Mouse (Mus musculus) MEL (cell line): Measurements from ENCODE around the gene Pdia3.

Source experiments
- CTCF ChIP-seq, 3 experiments: IDR thresholded peaks in 2 of 3; conservative IDR thresholded peaks in 1 of 3; 2 replicates each; pipeline ENCODE4 v1.5.1; 2011 to 2012; ENCODE audit warnings: low read length in 3 of 3, low read depth in 2 of 3, mild to moderate bottlenecking in 2 of 3, improper control_type of control experiment in 1 of 3, inconsistent platforms in 1 of 3, mixed read lengths in 1 of 3, moderate library complexity in 1 of 3; ENCODE audit not compliant: control insufficient read depth in 1 of 3, insufficient read depth in 1 of 3, poor library complexity in 1 of 3, severe bottlenecking in 1 of 3
- USF1 ChIP-seq: IDR thresholded peaks from 2 replicates; pipeline ENCODE4 v1.6.1; 2014; ENCODE audit warnings: low read depth, mild to moderate bottlenecking, inconsistent platforms, low read length, improper control_type of control experiment, moderate library complexity
- ZMIZ1 ChIP-seq: IDR thresholded peaks from 2 replicates; pipeline ENCODE4 v1.6.1; 2012; ENCODE audit warnings: low read depth, mild to moderate bottlenecking, inconsistent platforms, low read length, improper control_type of control experiment, moderate library complexity

- TF ChIP-seq USF1 (no peak), ZMIZ1 (no peak), CTCF (IDR thresholded peaks at IDR 0.05 in 2 of 3, conservative IDR thresholded peaks at IDR 0.05 in 1 of 3; ENCODE audit: control insufficient read depth in 1 of 3, insufficient read depth in 1 of 3, low read depth in 2 of 3, low read length in 3 of 3, poor library complexity in 1 of 3, severe bottlenecking in 1 of 3) (no peak)
These were observed 29.4 kb downstream of the Pdia3 start for GRCm38 (mm10) chr2:121443068-121443349.
